Mouse (Mus musculus) regulatory T cell (primary cell): ENCODE measurements around the gene Car5a.

Experiments
- in situ Hi-C: fragments of 300-600 bp; cut with MboI, MseI; formaldehyde crosslinking; loops from one replicate; pipeline ENCODE4 v1.15.1; 2025; ENCODE audit warnings: high pct_unique_total_duplicates

The Car5a gene

GRCm38 (mm10) chr8:121908378-121909147 is 36.1 kb downstream of the Car5a start:
- in situ Hi-C loops, result loop anchor here (25.0 kb wide), 1 partner anchor 796 kb away; the partner anchor contains the start of genes Foxc2 and Mthfsd

- in situ Hi-C loops, result loop anchor here (25.0 kb wide), 1 partner anchor 795 kb away; the partner anchor contains the start of genes Foxc2 and Mthfsd
These were observed 37.0 kb downstream of the Car5a start, which contains the start of gene Slc7a5 for GRCm38 (mm10) chr8:121907587-121908248. TSS of gene Slc7a5 (minus strand) at chr8:121907694.

- in situ Hi-C loops, result loop anchor here (25.0 kb wide), 1 partner anchor 795 kb away; the partner anchor contains the start of genes Foxc2 and Mthfsd
These were observed 37.9 kb downstream of the Car5a start for GRCm38 (mm10) chr8:121906542-121907512.

- in situ Hi-C loops, result loop anchor here (25.0 kb wide), 1 partner anchor 794 kb away; the partner anchor contains the start of genes Foxc2 and Mthfsd
These were observed 38.8 kb downstream of the Car5a start for GRCm38 (mm10) chr8:121905864-121906263.

- in situ Hi-C loops, result loop anchor here (25.0 kb wide), 1 partner anchor 793 kb away; the partner anchor contains the start of genes Foxc2 and Mthfsd
These were observed 39.3 kb downstream of the Car5a start for GRCm38 (mm10) chr8:121905420-121905819.

- in situ Hi-C loops, result loop anchor here (5.0 to 25.0 kb wide), 2 partner anchors 53 to 793 kb away; partner anchors contain the start of genes Foxc2 and Mthfsd
These were observed 39.7 kb downstream of the Car5a start for GRCm38 (mm10) chr8:121904999-121905398.

- in situ Hi-C loops, result loop anchor here (5.0 to 25.0 kb wide), 2 partner anchors 52 to 792 kb away; partner anchors contain the start of genes Foxc2 and Mthfsd
These were observed 40.7 kb downstream of the Car5a start for GRCm38 (mm10) chr8:121903977-121904376.

GRCm38 (mm10) chr8:121901498-121902236 is 43.0 kb downstream of the Car5a start:
- in situ Hi-C loops, result loop anchor here (5.0 to 25.0 kb wide), 2 partner anchors 49 to 789 kb away; partner anchors contain the start of genes Foxc2 and Mthfsd

- in situ Hi-C loops, result loop anchor here (5.0 to 25.0 kb wide), 2 partner anchors 47 to 787 kb away; partner anchors contain the start of genes Foxc2 and Mthfsd
These were observed 45.3 kb downstream of the Car5a start for GRCm38 (mm10) chr8:121899180-121900044.

GRCm38 (mm10) chr8:121898401-121898931 is 46.2 kb downstream of the Car5a start:
- in situ Hi-C loops, result no loop called here

GRCm38 (mm10) chr8:121897871-121898381 is 46.8 kb downstream of the Car5a start:
- in situ Hi-C loops, result no loop called here

- in situ Hi-C loops, result no loop called here
These were observed 47.5 kb downstream of the Car5a start for GRCm38 (mm10) chr8:121897205-121897604.

- in situ Hi-C loops, result no loop called here
These were observed 48.1 kb downstream of the Car5a start for GRCm38 (mm10) chr8:121896476-121897145.

- in situ Hi-C loops, result no loop called here
These were observed 48.8 kb downstream of the Car5a start for GRCm38 (mm10) chr8:121895910-121896309.

- in situ Hi-C loops, result no loop called here
These were observed 51.8 kb downstream of the Car5a start for GRCm38 (mm10) chr8:121892875-121893274.

- in situ Hi-C loops, result no loop called here
These were observed 54.6 kb downstream of the Car5a start for GRCm38 (mm10) chr8:121889810-121890785.

GRCm38 (mm10) chr8:121889317-121889716 is 55.4 kb downstream of the Car5a start:
- in situ Hi-C loops, result no loop called here
